Mouse (Mus musculus) spleen, adult 2 months (tissue): Measurements from ENCODE around the gene Washc1.

Source experiments
- CTCF ChIP-seq: fragments of 200-500 bp; IDR thresholded peaks from 2 replicates; pipeline ENCODE4 v1.5.1; 2011; ENCODE audit warnings: mild to moderate bottlenecking, inconsistent platforms; ENCODE audit not compliant: insufficient read depth, insufficient read length, insufficient replicate concordance; ENCODE audit errors: extremely low read depth
- POLR2A ChIP-seq: fragments of 200-500 bp; IDR thresholded peaks from 2 replicates; pipeline ENCODE4 v1.6.1; 2011; ENCODE audit warnings: low read depth, low read length, inconsistent platforms

DNA sequence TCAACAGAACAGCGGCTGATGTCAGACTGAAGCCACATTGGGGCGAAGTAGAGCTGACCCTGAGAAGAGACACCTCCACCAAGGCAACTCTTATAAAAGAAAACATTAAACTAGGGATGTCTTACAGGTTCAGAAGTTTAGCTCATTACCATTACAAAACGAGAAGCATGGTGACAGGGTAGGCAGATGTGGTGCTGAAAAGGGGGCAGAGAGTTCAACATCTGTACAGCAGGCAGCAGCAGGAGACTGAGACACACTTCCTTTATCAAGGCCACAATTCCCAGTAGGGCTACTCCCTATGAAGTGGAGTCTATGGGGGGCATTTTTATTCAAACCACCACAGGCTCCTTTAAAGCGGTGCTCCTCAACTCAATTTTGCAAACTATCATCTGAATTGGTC lies 3.1 kb upstream of the Washc1 start:
- TF ChIP-seq POLR2A (no peak), CTCF (no peak)
